8 mouse cellular contexts compared by ENCODE assay signal in genomic region chr9:36768156-36769047, GRCm38 (mm10). TPM values are rescaled to one million over a fixed set of nuclear protein-coding genes. Genes with fewer than 3 reads are reported as not detected.
DNase-seq lines count a peak whose midpoint lies in the region; ATAC-seq and TF ChIP-seq lines count a peak whose summit lies in the region.

No protein-coding gene starts in this region.

- no peaks in the 10 kb centered on the region for H3K9me3 ChIP-seq in embryonic facial prominence, embryonic 12.5 days
- H3K9me3 ChIP-seq in heart, embryonic 14.5 days (ENCODE audit: control insufficient read depth, low read length) = no peaks in the 10 kb centered on the region
- H3K9me3 ChIP-seq in midbrain, embryonic 14.5 days (ENCODE audit: control insufficient read depth, low read length) = no peaks in the 10 kb centered on the region

- no peaks in the 10 kb centered on the region for H3K27me3 ChIP-seq in embryonic facial prominence, embryonic 12.5 days
- H3K27me3 ChIP-seq in heart, embryonic 14.5 days (ENCODE audit: control insufficient read depth, insufficient read depth, low read length) = no peaks in the 10 kb centered on the region
- no peaks in the 10 kb centered on the region for H3K27me3 ChIP-seq in midbrain, embryonic 14.5 days (ENCODE audit: control insufficient read depth, insufficient read depth, low read length)
- no peaks in the 10 kb centered on the region for H3K27me3 ChIP-seq in testis, adult 2 months (ENCODE audit: control insufficient read depth, insufficient read depth, low read length)

- H3K4me1 ChIP-seq in embryonic facial prominence, embryonic 12.5 days = peaks cover 13% of the 10 kb centered on the region
- H3K4me1 ChIP-seq in heart, embryonic 14.5 days (ENCODE audit: control insufficient read depth in 2 of 2, insufficient read depth in 2 of 2, low read length in 2 of 2) = peaks cover 0 to 17% of the 10 kb centered on the region in 2 experiments; a peak in 2 of 4 replicates
- H3K4me1 ChIP-seq in midbrain, embryonic 14.5 days (ENCODE audit: control insufficient read depth, insufficient read depth, low read length) = peaks cover 11% of the 10 kb centered on the region
- peaks cover 2% of the 10 kb centered on the region; the same call in 1 of the 2 replicates for H3K4me1 ChIP-seq in testis, adult 2 months (ENCODE audit: control insufficient read depth, insufficient read depth, low read length)

- peak overlapping the region; percentile 70 for H3K9ac ChIP-seq in embryonic facial prominence, embryonic 12.5 days
- peak overlapping the region; percentile 88 for H3K9ac ChIP-seq in heart, embryonic 14.5 days (ENCODE audit: low read length)
- peak overlapping the region; percentile 60 for H3K9ac ChIP-seq in midbrain, embryonic 14.5 days (replicated peaks; ENCODE audit: low read length)

- DNase-seq in frontal cortex, postnatal 36 days (ENCODE audit: low spot score in 2 of 2) = no peak
- DNase-seq in ZHBTc4 (ENCODE audit: low read depth, low spot score) = peak; percentile 9
- DNase-seq in left cerebral cortex, postnatal 4 days = peak; percentile 30
- DNase-seq in midbrain, embryonic 14.5 days = no peak

- H3K4me2 ChIP-seq in embryonic facial prominence, embryonic 12.5 days (replicated peaks) = peak overlapping the region; percentile 62
- H3K4me2 ChIP-seq in heart, embryonic 14.5 days (ENCODE audit: low read length) = peak overlapping the region; percentile 79
- H3K4me2 ChIP-seq in midbrain, embryonic 14.5 days (ENCODE audit: low read length) = peak overlapping the region; percentile 73

- H3K27ac ChIP-seq in embryonic facial prominence, embryonic 12.5 days = peak overlapping the region; percentile 88
- H3K27ac ChIP-seq in heart, embryonic 14.5 days (replicated peaks in 1 of 2; ENCODE audit: control insufficient read depth in 1 of 2, insufficient read depth in 1 of 2, low read depth in 2 of 2, low read length in 2 of 2) = peak overlapping the region; percentile 91 to 94
- H3K27ac ChIP-seq in midbrain, embryonic 14.5 days (replicated peaks; ENCODE audit: low read depth, low read length) = peak overlapping the region; percentile 63
- peak overlapping the region; percentile 92 for H3K27ac ChIP-seq in testis, adult 2 months (ENCODE audit: control insufficient read depth, insufficient read depth, low read depth, low read length)

- TF ChIP-seq POLR2A in testis, adult 2 months (IDR thresholded peaks at IDR 0.05; ENCODE audit: control insufficient read depth, low read depth, low read length) = no peak

- no peak for TF ChIP-seq CTCF in testis, adult 2 months (IDR thresholded peaks at IDR 0.05; ENCODE audit: control insufficient read depth, insufficient read depth, insufficient replicate concordance, low read depth, low read length)

- WGBS in embryonic facial prominence, embryonic 12.5 days = 14% methylated on average over 25 of the region's 25 CpGs
- 11% methylated on average over 25 of the region's 25 CpGs for whole genome bisulfite sequencing in heart, embryonic 14.5 days
- WGBS in midbrain, embryonic 14.5 days = 14% methylated on average over 25 of the region's 25 CpGs

- H3K4me3 ChIP-seq in embryonic facial prominence, embryonic 12.5 days = peak overlapping the region; percentile 97
- H3K4me3 ChIP-seq in heart, embryonic 14.5 days (ENCODE audit: control insufficient read depth in 1 of 2, insufficient read depth in 1 of 2, low read depth in 1 of 2, low read length in 2 of 2) = peak overlapping the region; percentile 66 to 67
- peak overlapping the region; percentile 52 for H3K4me3 ChIP-seq in midbrain, embryonic 14.5 days (replicated peaks; ENCODE audit: low read depth, low read length)
- H3K4me3 ChIP-seq in testis, adult 2 months (ENCODE audit: control insufficient read depth, low read depth, low read length) = peak overlapping the region; percentile 86

- intact Hi-C loops in left cerebral cortex, postnatal 4 days (cut with DNase I) = no loop called here

- peak; percentile 39 for ATAC-seq in frontal cortex, adult (ENCODE audit: low TSS enrichment)
- ATAC-seq in embryonic facial prominence, embryonic 12.5 days (ENCODE audit: insufficient number of reproducible peaks, insufficient read depth, low FRiP score, low TSS enrichment) = no peak
- ATAC-seq in heart, embryonic 14.5 days (ENCODE audit: insufficient number of reproducible peaks, insufficient read depth, low FRiP score, low read depth) = no peak
- ATAC-seq in midbrain, embryonic 14.5 days (ENCODE audit: low FRiP score, low TSS enrichment) = peak; percentile 3; the same call in 1 of the 2 replicates

- H3K36me3 ChIP-seq in embryonic facial prominence, embryonic 12.5 days = peaks cover 12% of the 10 kb centered on the region; the same call in 1 of the 2 replicates
- H3K36me3 ChIP-seq in heart, embryonic 14.5 days (ENCODE audit: control insufficient read depth, insufficient read depth, low read length) = peaks cover 16% of the 10 kb centered on the region
- H3K36me3 ChIP-seq in midbrain, embryonic 14.5 days (ENCODE audit: control insufficient read depth, insufficient read depth, low read length) = peaks cover 12% of the 10 kb centered on the region
- H3K36me3 ChIP-seq in testis, adult 2 months (ENCODE audit: control insufficient read depth, insufficient read depth, low read length) = no peaks in the 10 kb centered on the region

RNA-seq across cellular contexts. Expression of gene Stt3a, which starts 0.9 kb away (rescaled TPM):
- 230 and 245 TPM in 2 replicates for polyA plus RNA-seq in embryonic facial prominence, embryonic 12.5 days (2016; fragmentation: Nextera tagmentation; extraction: Ambion mirVana)
- polyA plus RNA-seq in heart, embryonic 14.5 days (2014; fragmentation: Nextera tagmentation; extraction: Ambion mirVana) = 116 and 130 TPM in 2 replicates
- total RNA-seq in left cerebral cortex, postnatal 4 days (2021) = 10 to 100 TPM; 83.1 to 84.4 TPM
- polyA plus RNA-seq in midbrain, embryonic 14.5 days (2014; fragmentation: Nextera tagmentation; extraction: Ambion mirVana) = 66.0 and 90.4 TPM in 2 replicates
- polyA plus RNA-seq in testis, adult 2 months (2012; rRNA removed) = 159 and 247 TPM in 2 replicates

RNA-seq across cellular contexts. Expression of gene Ei24, which starts 28.8 kb away (rescaled TPM):
- 118 and 121 TPM in 2 replicates for polyA plus RNA-seq in embryonic facial prominence, embryonic 12.5 days (2016; fragmentation: Nextera tagmentation; extraction: Ambion mirVana)
- 39.5 and 39.7 TPM in 2 replicates for polyA plus RNA-seq in heart, embryonic 14.5 days (2014; fragmentation: Nextera tagmentation; extraction: Ambion mirVana)
- 100 to 1,000 TPM; 125 to 132 TPM for total RNA-seq in left cerebral cortex, postnatal 4 days (2021)
- 80.5 and 103 TPM in 2 replicates for polyA plus RNA-seq in midbrain, embryonic 14.5 days (2014; fragmentation: Nextera tagmentation; extraction: Ambion mirVana)
- 13.9 and 19.8 TPM in 2 replicates for polyA plus RNA-seq in testis, adult 2 months (2012; rRNA removed)

RNA-seq across cellular contexts. Expression of gene Chek1, which starts 41.5 kb away (rescaled TPM):
- polyA plus RNA-seq in embryonic facial prominence, embryonic 12.5 days (2016; fragmentation: Nextera tagmentation; extraction: Ambion mirVana) = 50.6 and 51.6 TPM in 2 replicates
- 20.1 and 20.3 TPM in 2 replicates for polyA plus RNA-seq in heart, embryonic 14.5 days (2014; fragmentation: Nextera tagmentation; extraction: Ambion mirVana)
- total RNA-seq in left cerebral cortex, postnatal 4 days (2021) = 1 to 10 TPM; 4.1 to 5.6 TPM
- polyA plus RNA-seq in midbrain, embryonic 14.5 days (2014; fragmentation: Nextera tagmentation; extraction: Ambion mirVana) = 9.9 and 11.1 TPM in 2 replicates
- polyA plus RNA-seq in testis, adult 2 months (2012; rRNA removed) = 6.6 and 7.2 TPM in 2 replicates

RNA-seq across cellular contexts. Expression of gene Fez1, which starts 53.3 kb away (rescaled TPM):
- 94.7 and 99.3 TPM in 2 replicates for polyA plus RNA-seq in embryonic facial prominence, embryonic 12.5 days (2016; fragmentation: Nextera tagmentation; extraction: Ambion mirVana)
- polyA plus RNA-seq in heart, embryonic 14.5 days (2014; fragmentation: Nextera tagmentation; extraction: Ambion mirVana) = 0.90 and 2.0 TPM in 2 replicates
- total RNA-seq in left cerebral cortex, postnatal 4 days (2021) = 100 to 1,000 TPM; 365 to 373 TPM
- 576 and 626 TPM in 2 replicates for polyA plus RNA-seq in midbrain, embryonic 14.5 days (2014; fragmentation: Nextera tagmentation; extraction: Ambion mirVana)
- 5.7 and 7.0 TPM in 2 replicates for polyA plus RNA-seq in testis, adult 2 months (2012; rRNA removed)

Comparison
In these comparisons a context has a peak if more than half of its experiments do, and no peak if none do; other contexts are left out.
1. ATAC-seq: peak in frontal cortex, adult (single experiment) and midbrain, embryonic 14.5 days (single experiment); none in embryonic facial prominence, embryonic 12.5 days (single experiment) and heart, embryonic 14.5 days (single experiment).
2. DNase-seq: peak in ZHBTc4 (single experiment) and left cerebral cortex, postnatal 4 days (single experiment); none in frontal cortex, postnatal 36 days (0 of 2) and midbrain, embryonic 14.5 days (single experiment).
3. Peak in every context shown above with its lines, with median percentiles within 50 percentile points of each other: H3K27ac ChIP-seq, H3K4me2 ChIP-seq, H3K4me3 ChIP-seq and H3K9ac ChIP-seq.